Mouse (Mus musculus) urinary bladder, adult 2 months (tissue): ENCODE measurements around the gene Gm21833. TPM values are rescaled to one million over a fixed set of nuclear protein-coding genes. Genes with fewer than 3 reads are reported as not detected.
"Not testable (repeated sequence)": the region's sequence is repeated elsewhere in the genome, so short reads cannot be mapped to it uniquely, and the experiment has no call there.

ENCODE experiments used
- DNase-seq: peaks from one replicate; pipeline ENCODE4 v3.0.0; 2022; ENCODE audit warnings: low spot score
- polyA plus RNA-seq: library from polyadenylated mRNA; depleted of rRNA; stranded (reverse); fragments of >200 nt; gene quantifications from 2 replicates; pipeline ENCODE4 v1.2.3, GENCODE M21; 2012; rRNA removed

Gene Gm21833
- not detected in 2 replicates for polyA plus RNA-seq

DNA sequence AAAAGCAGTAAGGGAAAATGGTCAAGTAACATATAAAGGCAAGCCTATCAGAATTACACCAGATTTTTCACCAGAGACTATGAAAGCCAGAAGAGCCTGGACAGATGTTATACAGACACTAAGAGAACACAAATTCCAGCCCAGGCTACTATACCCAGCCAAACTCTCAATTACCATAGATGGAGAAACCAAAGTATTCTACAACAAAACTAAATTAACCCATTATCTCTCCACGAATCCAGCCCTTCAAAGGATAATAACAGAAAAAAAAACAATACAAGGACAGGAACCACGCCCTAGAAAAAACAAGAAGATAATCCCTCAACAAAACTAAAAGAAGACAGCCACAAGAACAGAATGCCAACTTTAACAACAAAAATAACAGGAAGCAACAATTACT is at the start of gene Gm21833:
Gm21833 (plus strand) TSS at position 301 of the 400 bp plus-strand sequence.
- DNase-seq = not testable (repeated sequence)

- no peak for DNase-seq
Measured at GRCm38 (mm10) chr16:82789521-82789920, 38.7 kb upstream of the Gm21833 start.

- no peak for DNase-seq
Measured at GRCm38 (mm10) chr16:82796489-82796888, 31.7 kb upstream of the Gm21833 start.

DNA sequence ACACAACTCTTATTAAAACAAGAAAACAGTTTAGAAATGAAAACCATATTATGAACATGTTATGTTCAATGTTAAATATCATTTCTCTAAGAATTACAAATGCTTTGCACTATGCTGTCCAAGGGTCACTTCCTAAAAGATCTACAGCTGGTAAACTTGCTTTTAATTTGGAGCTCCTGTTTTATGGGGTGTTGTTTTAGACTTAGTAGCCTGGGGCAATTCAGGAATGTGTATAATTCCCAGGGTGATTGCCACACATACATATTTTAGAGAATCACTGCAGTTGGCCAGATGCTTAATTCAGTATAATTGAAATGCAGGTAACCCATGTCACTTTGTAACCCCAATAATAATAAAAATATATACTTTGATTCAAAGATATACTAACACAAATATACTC is 12.9 kb upstream of the Gm21833 start:
- no peak for DNase-seq

DNA sequence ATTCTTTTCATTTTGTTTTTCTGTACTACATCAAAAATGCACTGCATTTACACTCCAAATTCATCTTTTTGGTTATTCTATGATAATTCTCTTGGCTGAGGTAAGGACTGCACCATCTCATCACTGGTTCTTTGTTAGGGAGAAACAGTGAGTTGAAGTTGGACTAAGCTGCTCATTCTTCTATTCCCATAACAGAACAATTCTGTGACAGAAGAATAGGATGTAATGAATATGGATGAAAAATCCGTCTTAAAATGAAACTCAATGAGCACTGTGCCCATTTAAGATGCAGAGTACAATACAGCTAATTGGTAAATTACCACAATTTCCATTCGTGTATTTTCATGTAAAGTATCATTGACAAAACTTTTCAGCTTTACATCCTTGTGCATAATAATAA is 11.6 kb upstream of the Gm21833 start:
- no peak for DNase-seq

- DNase-seq = no peak
Measured at GRCm38 (mm10) chr16:82855752-82856151, 27.6 kb downstream of the Gm21833 start.

DNA sequence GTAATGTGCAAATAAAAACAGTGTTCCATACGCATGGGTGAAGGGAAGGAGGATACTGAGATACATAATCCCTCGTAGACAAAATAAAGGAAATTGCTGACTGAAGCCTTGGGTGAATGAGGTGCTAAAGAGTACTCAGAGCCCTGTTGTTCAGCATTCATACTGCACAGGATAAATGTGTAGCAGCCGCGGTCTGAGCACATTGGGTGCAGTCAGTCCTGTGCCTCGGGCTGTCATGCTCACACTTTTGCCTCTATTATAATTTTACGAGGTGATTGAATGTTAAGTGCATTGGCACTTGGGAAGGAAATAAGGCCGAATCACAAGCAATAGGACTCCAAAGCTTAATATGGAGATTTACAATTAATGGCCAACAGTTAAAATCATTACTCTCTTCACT is 36.4 kb downstream of the Gm21833 start:
- no peak for DNase-seq
